Comparison of ENCODE assay signal across 17 mouse cellular contexts in the genomic region with DNA sequence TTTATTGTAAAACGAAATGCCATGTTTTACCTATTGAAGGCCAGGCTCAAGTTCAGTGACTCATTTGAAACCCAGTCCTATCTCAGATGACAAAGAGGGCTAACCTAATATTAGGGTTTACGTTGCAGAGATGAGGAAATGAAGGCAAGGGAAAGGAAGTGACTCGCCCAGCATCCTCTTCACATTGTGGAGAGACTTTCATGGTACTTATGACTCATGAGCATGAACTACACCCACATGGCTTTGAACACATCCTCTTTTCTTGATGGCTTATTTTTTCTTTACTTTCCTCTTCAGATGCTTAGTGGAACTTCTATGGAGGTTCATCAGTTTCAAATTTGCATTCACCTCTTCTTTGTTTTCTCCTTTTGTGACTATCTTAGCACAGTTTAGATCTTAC. TPM values are rescaled to one million over a fixed set of nuclear protein-coding genes. Genes with fewer than 3 reads are reported as not detected.
A peak's percentile ranks its signal among the peaks of the same experiment; 100 is the strongest.
DNase-seq lines count a peak whose midpoint lies in the region; ATAC-seq and TF ChIP-seq lines count a peak whose summit lies in the region.
"Had no signal": no experiment of that assay in that cellular context is flagged by ENCODE, and none has a peak within 500 bp of the region (broad histone marks: within the 10 kb centered on the region; RNA-seq: fewer than 3 reads in every experiment).

No protein-coding gene starts in this region.

- H3K4me1 ChIP-seq in liver, postnatal 0 days (ENCODE audit: insufficient read depth), result no peaks in the 10 kb centered on the region
- no peaks in the 10 kb centered on the region; the same call in 1 of the 2 replicates for H3K4me1 ChIP-seq in embryonic fibroblast, embryonic 13.5 days (ENCODE audit: control insufficient read depth, insufficient read depth, low read length)
- H3K4me1 ChIP-seq in heart, embryonic 12.5 days (replicated peaks), result no peaks in the 10 kb centered on the region
- H3K4me1 ChIP-seq: liver, embryonic 12.5 days; neural tube, embryonic 13.5 days had no signal

- TF ChIP-seq EP300 in liver, postnatal 0 days (IDR thresholded peaks at IDR 0.05; ENCODE audit: low read depth), result no peak

- H3K27ac ChIP-seq in liver, postnatal 0 days (ENCODE audit: low read depth), result no peak overlapping the region
- H3K27ac ChIP-seq in embryonic fibroblast, embryonic 13.5 days (ENCODE audit: insufficient read depth, low read length), result peak overlapping the region; percentile 61; the same call in 1 of the 2 replicates
- H3K27ac ChIP-seq in heart, embryonic 12.5 days (ENCODE audit: poor library complexity, severe bottlenecking), result no peak overlapping the region
- H3K27ac ChIP-seq: liver, embryonic 12.5 days; neural tube, embryonic 13.5 days had no signal

- no peaks in the 10 kb centered on the region for H3K27me3 ChIP-seq in liver, postnatal 0 days (ENCODE audit: insufficient read depth, low read length)
- no peaks in the 10 kb centered on the region for H3K27me3 ChIP-seq in heart, embryonic 12.5 days (replicated peaks)
- H3K27me3 ChIP-seq: liver, embryonic 12.5 days; neural tube, embryonic 13.5 days had no signal

- H3K9me3 ChIP-seq in liver, postnatal 0 days (ENCODE audit: low read length), result no peaks in the 10 kb centered on the region
- no peaks in the 10 kb centered on the region for H3K9me3 ChIP-seq in heart, embryonic 12.5 days (replicated peaks)
- H3K9me3 ChIP-seq: liver, embryonic 12.5 days; neural tube, embryonic 13.5 days had no signal

- no peak overlapping the region for H3K4me3 ChIP-seq in liver, postnatal 0 days (ENCODE audit: low read depth, low read length)
- H3K4me3 ChIP-seq in embryonic fibroblast, embryonic 13.5 days (ENCODE audit: insufficient read depth, low read length), result no peak overlapping the region
- no peak overlapping the region for H3K4me3 ChIP-seq in heart, embryonic 12.5 days
- H3K4me3 ChIP-seq: erythroblast, embryonic 14.5 days; liver, embryonic 12.5 days; neural tube, embryonic 13.5 days had no signal

- no peak overlapping the region for H3K9ac ChIP-seq in liver, postnatal 0 days (replicated peaks)
- H3K9ac ChIP-seq in heart, embryonic 12.5 days, result no peak overlapping the region
- H3K9ac ChIP-seq: liver, embryonic 12.5 days; neural tube, embryonic 13.5 days had no signal

- no peak for TF ChIP-seq CTCF in liver, postnatal 0 days (IDR thresholded peaks at IDR 0.05; ENCODE audit: low read depth)
- no peak for TF ChIP-seq CTCF in embryonic fibroblast, embryonic 13.5 days (IDR thresholded peaks at IDR 0.05; ENCODE audit: borderline replicate concordance, insufficient read depth, low read length)

- DNase-seq in liver, postnatal 0 days, result no peak
- no peak for DNase-seq in liver
- DNase-seq in CD4-positive helper T cell, adult 2 months (ENCODE audit: low read depth, low spot score), result peak; percentile 49
- DNase-seq in naive thymus-derived CD4-positive, alpha-beta T cell, adult 2 months (ENCODE audit: low read depth), result peak; percentile 18
- DNase-seq in thymus, postnatal 25 days, result no peak
- DNase-seq: cerebellum, adult 11-12 months; embryo, embryonic 11 days; heart, postnatal 14 days; retina, postnatal 1 day; thymus, adult 18-20 months had no signal

- no peaks in the 10 kb centered on the region for H3K36me3 ChIP-seq in liver, postnatal 0 days (replicated peaks; ENCODE audit: insufficient read depth, low read length)
- H3K36me3 ChIP-seq in heart, embryonic 12.5 days, result no peaks in the 10 kb centered on the region
- H3K36me3 ChIP-seq: liver, embryonic 12.5 days; neural tube, embryonic 13.5 days had no signal

- no peak overlapping the region for H3K4me2 ChIP-seq in liver, postnatal 0 days (ENCODE audit: low read depth, low read length)
- no peak overlapping the region for H3K4me2 ChIP-seq in heart, embryonic 12.5 days
- H3K4me2 ChIP-seq: liver, embryonic 12.5 days; midbrain, embryonic 11.5 days; neural tube, embryonic 13.5 days had no signal

- no peak for TF ChIP-seq POLR2A in embryonic fibroblast, embryonic 13.5 days (IDR thresholded peaks at IDR 0.05; ENCODE audit: low read depth, low read length)

- peak; percentile 51 for ATAC-seq in liver, postnatal 0 days
- ATAC-seq in heart, embryonic 12.5 days (ENCODE audit: insufficient number of reproducible peaks, low FRiP score), result no peak
- ATAC-seq: intestine, embryonic 16.5 days; liver, embryonic 12.5 days had no signal

- 45% methylated on average over 3 of the region's 3 CpGs for WGBS in liver, postnatal 0 days (ENCODE audit: insufficient replicate concordance)
- 75% methylated on average over 3 of the region's 3 CpGs for WGBS in heart, embryonic 12.5 days

RNA-seq across cellular contexts. Expression of gene Alcam, which starts 16.4 kb away (rescaled TPM):
- polyA plus RNA-seq in liver, postnatal 0 days (2015; fragmentation: Nextera tagmentation; extraction: Ambion mirVana), result 7.1 and 8.1 TPM in 2 replicates
- 63.6 and 76.1 TPM in 2 replicates for polyA plus RNA-seq in embryonic fibroblast, embryonic 13.5 days (2011; ENCODE audit: insufficient read length, low read depth, missing spikeins)
- polyA plus RNA-seq in heart, embryonic 12.5 days (2016; fragmentation: Nextera tagmentation; extraction: Ambion mirVana), result 13.8 and 15.3 TPM in 2 replicates

Comparison
In these comparisons a context has a peak if more than half of its experiments do, and no peak if none do; other contexts are left out.
1. DNase-seq: peak in CD4-positive helper T cell, adult 2 months (single experiment) and naive thymus-derived CD4-positive, alpha-beta T cell, adult 2 months (single experiment); none in liver, postnatal 0 days (single experiment), liver (single experiment) and thymus, postnatal 25 days (single experiment).